Mouse (Mus musculus): ENCODE results near the gene Wdr54. TPM values are rescaled to one million over a fixed set of nuclear protein-coding genes. Genes with fewer than 3 reads are reported as not detected.

The Wdr54 gene
- polyA plus RNA-seq, 1 experiment from 2014 or later: 12.3 TPM

- Histone ChIP-seq H3K36me3 (ENCODE audit: control insufficient read depth, insufficient read depth, low read length) (0 out of 2 replicates have a peak, but pooled peaks cover 2% of the 10 kb centered on the region), H3K9ac (ENCODE audit: low read depth, low read length) (no peak overlapping the region), H3K4me2 (replicated peaks; ENCODE audit: low read depth, low read length) (no peak overlapping the region), H3K27me3 (ENCODE audit: control insufficient read depth, insufficient read depth, low read length) (no peaks in the 10 kb centered on the region), H3K4me1 (replicated peaks; ENCODE audit: control insufficient read depth, insufficient read depth, low read length) (0 out of 2 replicates have a peak, but pooled peaks cover 8% of the 10 kb centered on the region), H3K4me3 (ENCODE audit: low read depth, low read length) (no peak overlapping the region), H3K9me3 (ENCODE audit: control insufficient read depth, low read length) (no peaks in the 10 kb centered on the region), H3K27ac (ENCODE audit: low read depth, low read length) (no peak overlapping the region)
- ATAC-seq (ENCODE audit: low FRiP score) (no peak), DNase-seq (ENCODE audit: low spot score) (no peak)
- 24% methylated on average over 8 of the region's 8 CpGs for WGBS
These were observed 4.5 kb downstream of the Wdr54 start for GRCm38 (mm10) chr6:83151721-83152120.

- Histone ChIP-seq H3K36me3 (ENCODE audit: control insufficient read depth, insufficient read depth, low read length) (0 out of 2 replicates have a peak, but pooled peaks cover 2% of the 10 kb centered on the region), H3K9me3 (ENCODE audit: control insufficient read depth, low read length) (no peaks in the 10 kb centered on the region), H3K4me3 (ENCODE audit: low read depth, low read length) (no peak overlapping the region), H3K27ac (ENCODE audit: low read depth, low read length) (no peak overlapping the region), H3K9ac (ENCODE audit: low read depth, low read length) (no peak overlapping the region), H3K4me2 (replicated peaks; ENCODE audit: low read depth, low read length) (no peak overlapping the region), H3K27me3 (ENCODE audit: control insufficient read depth, insufficient read depth, low read length) (no peaks in the 10 kb centered on the region), H3K4me1 (replicated peaks; ENCODE audit: control insufficient read depth, insufficient read depth, low read length) (peaks cover 5% of the 10 kb centered on the region)
- ATAC-seq (ENCODE audit: low FRiP score) (no peak), DNase-seq (ENCODE audit: low spot score) (no peak)
- 61% methylated on average over 7 of the region's 7 CpGs for WGBS
These were observed 8.9 kb downstream of the Wdr54 start for GRCm38 (mm10) chr6:83147280-83147679.

GRCm38 (mm10) chr6:83145805-83146204 is 10.4 kb downstream of the Wdr54 start:
- H3K4me2 ChIP-seq (replicated peaks; ENCODE audit: low read depth, low read length): no peak overlapping the region
- H3K36me3 ChIP-seq (ENCODE audit: control insufficient read depth, insufficient read depth, low read length): 0 out of 2 replicates have a peak, but pooled peaks cover 2% of the 10 kb centered on the region
- H3K9me3 ChIP-seq (ENCODE audit: control insufficient read depth, low read length): no peaks in the 10 kb centered on the region
- peaks cover 8% of the 10 kb centered on the region for H3K4me1 ChIP-seq (replicated peaks; ENCODE audit: control insufficient read depth, insufficient read depth, low read length)
- no peak overlapping the region for H3K9ac ChIP-seq (ENCODE audit: low read depth, low read length)
- DNase-seq (ENCODE audit: low spot score): no peak
- H3K4me3 ChIP-seq (ENCODE audit: low read depth, low read length): no peak overlapping the region
- H3K27ac ChIP-seq (ENCODE audit: low read depth, low read length): no peak overlapping the region
- 75% methylated on average over 9 of the region's 9 CpGs for WGBS
- H3K27me3 ChIP-seq (ENCODE audit: control insufficient read depth, insufficient read depth, low read length): no peaks in the 10 kb centered on the region; the same call in 1 of the 2 replicates
- ATAC-seq (ENCODE audit: low FRiP score): no peak

- Histone ChIP-seq H3K36me3 (ENCODE audit: control insufficient read depth, insufficient read depth, low read length) (0 out of 2 replicates have a peak, but pooled peaks cover 2% of the 10 kb centered on the region), H3K27ac (ENCODE audit: low read depth, low read length) (no peak overlapping the region), H3K4me1 (replicated peaks; ENCODE audit: control insufficient read depth, insufficient read depth, low read length) (peaks cover 8% of the 10 kb centered on the region), H3K4me2 (replicated peaks; ENCODE audit: low read depth, low read length) (no peak overlapping the region), H3K27me3 (ENCODE audit: control insufficient read depth, insufficient read depth, low read length) (no peaks in the 10 kb centered on the region; the same call in 1 of the 2 replicates), H3K9ac (ENCODE audit: low read depth, low read length) (no peak overlapping the region), H3K9me3 (ENCODE audit: control insufficient read depth, low read length) (no peaks in the 10 kb centered on the region), H3K4me3 (ENCODE audit: low read depth, low read length) (no peak overlapping the region)
- DNase-seq (ENCODE audit: low spot score) (no peak), ATAC-seq (ENCODE audit: low FRiP score) (no peak)
- whole genome bisulfite sequencing: 89% methylated on average over 2 of the region's 2 CpGs
These were observed 11.0 kb downstream of the Wdr54 start for GRCm38 (mm10) chr6:83145209-83145608.

DNA sequence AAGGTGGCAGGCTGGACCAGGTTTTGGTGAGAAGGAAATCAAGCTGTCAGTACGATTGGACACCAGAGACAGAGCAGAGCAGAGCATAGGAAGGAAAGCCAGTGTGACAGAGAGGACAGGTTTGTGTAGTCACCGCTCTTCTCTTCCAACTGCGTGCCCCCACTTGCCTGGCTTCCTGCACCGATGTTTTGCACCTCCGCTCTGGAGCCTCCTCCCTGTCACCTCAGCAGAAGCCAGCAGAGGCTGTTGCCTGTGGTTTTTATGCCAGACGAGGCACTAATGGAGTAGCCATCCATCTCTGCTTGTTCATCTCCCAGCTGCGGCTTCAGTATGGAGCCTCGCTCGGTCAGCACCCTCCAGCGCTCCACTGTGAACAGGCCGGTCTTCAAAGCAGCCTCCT is 13.3 kb downstream of the Wdr54 start:
- no peak overlapping the region for H3K9ac ChIP-seq (ENCODE audit: low read depth, low read length)
- H3K4me2 ChIP-seq (replicated peaks; ENCODE audit: low read depth, low read length): peak overlapping the region; percentile 59
- no peak overlapping the region for H3K27ac ChIP-seq (ENCODE audit: low read depth, low read length)

DNA sequence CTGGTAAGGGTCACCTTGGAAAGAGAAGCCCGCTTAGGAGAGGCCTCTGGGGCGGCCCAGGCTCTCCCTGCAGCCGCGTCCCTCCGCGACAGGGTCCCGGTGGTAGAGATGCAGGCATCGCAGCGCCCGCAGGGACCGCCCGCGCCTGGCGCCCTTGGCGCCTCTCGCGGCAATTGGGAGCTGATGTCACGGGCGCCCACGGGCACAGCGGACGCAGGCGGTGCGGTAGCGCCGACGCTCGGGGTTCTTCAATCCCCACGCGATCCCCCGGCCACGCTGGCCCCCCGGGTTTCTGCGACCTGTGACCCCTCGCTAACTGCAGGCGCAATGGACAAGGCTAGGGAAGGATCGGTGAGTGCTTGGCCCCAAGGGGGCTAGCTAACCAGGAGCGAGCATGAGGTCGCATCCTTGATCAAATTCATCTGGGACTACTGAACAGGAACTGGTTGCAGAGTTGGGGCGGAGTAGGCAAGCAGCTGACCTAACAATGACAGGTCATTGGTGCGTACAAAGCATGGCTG is 13.9 kb downstream of the Wdr54 start:
- Histone ChIP-seq H3K27ac (ENCODE audit: low read depth, low read length) (0 out of 2 replicates have a peak overlapping the region, but pooled peaks have one; percentile 20), H3K9ac (ENCODE audit: low read depth, low read length) (peak overlapping the region; percentile 46), H3K4me3 (ENCODE audit: low read depth, low read length) (peak overlapping the region; percentile 31), H3K4me2 (replicated peaks; ENCODE audit: low read depth, low read length) (peak overlapping the region; percentile 59), H3K4me1 (replicated peaks; ENCODE audit: control insufficient read depth, insufficient read depth, low read length) (peaks cover 11% of the 10 kb centered on the region), H3K9me3 (ENCODE audit: control insufficient read depth, low read length) (no peaks in the 10 kb centered on the region), H3K27me3 (ENCODE audit: control insufficient read depth, insufficient read depth, low read length) (no peaks in the 10 kb centered on the region; the same call in 1 of the 2 replicates), H3K36me3 (ENCODE audit: control insufficient read depth, insufficient read depth, low read length) (0 out of 2 replicates have a peak, but pooled peaks cover 2% of the 10 kb centered on the region)
- 3% methylated on average over 41 of the region's 41 CpGs for WGBS
- ATAC-seq (ENCODE audit: low FRiP score) (peak; percentile 6; the same call in 1 of the 2 replicates), DNase-seq (ENCODE audit: low spot score) (peak; percentile 41)

More for the DNA sequence above, 13.3 kb downstream of the Wdr54 start:
- H3K36me3 ChIP-seq (ENCODE audit: control insufficient read depth, insufficient read depth, low read length): 0 out of 2 replicates have a peak, but pooled peaks cover 2% of the 10 kb centered on the region
- peaks cover 11% of the 10 kb centered on the region for H3K4me1 ChIP-seq (replicated peaks; ENCODE audit: control insufficient read depth, insufficient read depth, low read length)
- H3K27me3 ChIP-seq (ENCODE audit: control insufficient read depth, insufficient read depth, low read length): no peaks in the 10 kb centered on the region; the same call in 1 of the 2 replicates
- DNase-seq (ENCODE audit: low spot score): no peak
- no peak for ATAC-seq (ENCODE audit: low FRiP score)
- WGBS: 40% methylated on average over 11 of the region's 11 CpGs
- no peaks in the 10 kb centered on the region for H3K9me3 ChIP-seq (ENCODE audit: control insufficient read depth, low read length)
- no peak overlapping the region for H3K4me3 ChIP-seq (ENCODE audit: low read depth, low read length)

GRCm38 (mm10) chr6:83141636-83142035 is 14.6 kb downstream of the Wdr54 start:
- Histone ChIP-seq H3K27ac (ENCODE audit: low read depth, low read length) (no peak overlapping the region), H3K4me2 (replicated peaks; ENCODE audit: low read depth, low read length) (peak overlapping the region; percentile 59), H3K4me1 (replicated peaks; ENCODE audit: control insufficient read depth, insufficient read depth, low read length) (peaks cover 11% of the 10 kb centered on the region), H3K36me3 (ENCODE audit: control insufficient read depth, insufficient read depth, low read length) (no peaks in the 10 kb centered on the region), H3K4me3 (ENCODE audit: low read depth, low read length) (peak overlapping the region; percentile 31; the same call in 1 of the 2 replicates), H3K27me3 (ENCODE audit: control insufficient read depth, insufficient read depth, low read length) (no peaks in the 10 kb centered on the region; the same call in 1 of the 2 replicates), H3K9me3 (ENCODE audit: control insufficient read depth, low read length) (no peaks in the 10 kb centered on the region), H3K9ac (ENCODE audit: low read depth, low read length) (peak overlapping the region; percentile 46)
- 24% methylated on average over 4 of the region's 4 CpGs for WGBS
- ATAC-seq (ENCODE audit: low FRiP score): no peak
- DNase-seq (ENCODE audit: low spot score): no peak

DNA sequence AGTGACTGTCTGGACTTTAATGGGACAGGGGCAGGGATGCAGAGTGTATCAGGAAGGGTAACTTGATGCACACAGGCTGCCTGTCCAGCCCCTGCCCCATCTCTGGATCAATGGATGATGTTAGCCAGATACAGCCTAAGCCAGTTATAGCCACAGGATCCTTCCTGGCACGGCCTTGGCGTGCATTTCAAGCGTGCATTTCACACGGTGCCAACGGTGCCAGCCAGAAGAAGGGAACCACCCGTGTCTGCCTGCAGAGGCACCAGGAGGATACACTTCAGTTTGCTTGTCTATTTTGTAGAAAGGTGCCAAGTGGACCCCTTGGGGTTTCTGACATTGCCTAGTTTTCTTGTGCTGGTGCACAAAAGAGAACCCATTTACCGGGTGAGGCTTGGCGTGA is 16.2 kb downstream of the Wdr54 start:
- DNase-seq (ENCODE audit: low spot score): no peak
- peaks cover 17% of the 10 kb centered on the region for H3K4me1 ChIP-seq (replicated peaks; ENCODE audit: control insufficient read depth, insufficient read depth, low read length)
- no peak overlapping the region for H3K4me2 ChIP-seq (replicated peaks; ENCODE audit: low read depth, low read length)
- H3K27ac ChIP-seq (ENCODE audit: low read depth, low read length): no peak overlapping the region
- WGBS: 96% methylated on average over 8 of the region's 8 CpGs
- H3K9ac ChIP-seq (ENCODE audit: low read depth, low read length): no peak overlapping the region
- H3K9me3 ChIP-seq (ENCODE audit: control insufficient read depth, low read length): no peaks in the 10 kb centered on the region
- no peaks in the 10 kb centered on the region for H3K36me3 ChIP-seq (ENCODE audit: control insufficient read depth, insufficient read depth, low read length)
- no peak for ATAC-seq (ENCODE audit: low FRiP score)
- H3K4me3 ChIP-seq (ENCODE audit: low read depth, low read length): no peak overlapping the region
- H3K27me3 ChIP-seq (ENCODE audit: control insufficient read depth, insufficient read depth, low read length): no peaks in the 10 kb centered on the region; the same call in 1 of the 2 replicates

DNA sequence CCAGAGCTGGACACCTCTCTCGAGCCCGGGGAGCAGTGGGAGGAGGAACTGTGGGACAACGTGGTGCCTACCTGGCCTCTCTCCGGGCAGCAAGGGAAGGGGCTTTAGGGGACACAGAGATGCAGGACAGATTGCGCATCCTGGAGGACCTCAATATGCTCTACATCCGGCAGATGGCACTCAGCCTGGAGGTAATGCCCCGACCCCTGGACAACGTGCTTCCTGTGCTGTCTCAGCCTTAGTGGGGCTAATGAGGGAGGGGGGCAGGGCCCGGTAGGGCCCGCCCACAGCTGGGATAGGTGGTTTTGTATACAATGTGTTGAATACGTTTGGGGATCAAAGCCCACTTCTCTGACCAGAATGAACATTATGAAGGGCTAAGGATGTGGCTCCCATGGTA is 18.1 kb downstream of the Wdr54 start:
- Histone ChIP-seq H3K27me3 (ENCODE audit: control insufficient read depth, insufficient read depth, low read length) (no peaks in the 10 kb centered on the region; the same call in 1 of the 2 replicates), H3K36me3 (ENCODE audit: control insufficient read depth, insufficient read depth, low read length) (no peaks in the 10 kb centered on the region), H3K4me2 (replicated peaks; ENCODE audit: low read depth, low read length) (peak overlapping the region; percentile 87), H3K9me3 (ENCODE audit: control insufficient read depth, low read length) (no peaks in the 10 kb centered on the region), H3K4me3 (ENCODE audit: low read depth, low read length) (peak overlapping the region; percentile 62), H3K9ac (ENCODE audit: low read depth, low read length) (peak overlapping the region; percentile 96), H3K4me1 (replicated peaks; ENCODE audit: control insufficient read depth, insufficient read depth, low read length) (peaks cover 17% of the 10 kb centered on the region), H3K27ac (ENCODE audit: low read depth, low read length) (peak overlapping the region; percentile 99)
- peak; percentile 60 for ATAC-seq (ENCODE audit: low FRiP score)
- WGBS: 0% methylated on average over 11 of the region's 11 CpGs
- peak; percentile 66 for DNase-seq (ENCODE audit: low spot score)
